Mouse (Mus musculus): ENCODE data around the gene Cep63. TPM values are rescaled to one million over a fixed set of nuclear protein-coding genes. Genes with fewer than 3 reads are reported as not detected.

Gene Cep63
- polyA plus RNA-seq (2014; fragmentation: Illumina TruSeq; extraction: RNeasy Lipid Tissue Mini Kit (QIAGEN cat#74804); ENCODE audit: insufficient read depth, low read depth, low replicate concordance) = 26.8 TPM

DNA sequence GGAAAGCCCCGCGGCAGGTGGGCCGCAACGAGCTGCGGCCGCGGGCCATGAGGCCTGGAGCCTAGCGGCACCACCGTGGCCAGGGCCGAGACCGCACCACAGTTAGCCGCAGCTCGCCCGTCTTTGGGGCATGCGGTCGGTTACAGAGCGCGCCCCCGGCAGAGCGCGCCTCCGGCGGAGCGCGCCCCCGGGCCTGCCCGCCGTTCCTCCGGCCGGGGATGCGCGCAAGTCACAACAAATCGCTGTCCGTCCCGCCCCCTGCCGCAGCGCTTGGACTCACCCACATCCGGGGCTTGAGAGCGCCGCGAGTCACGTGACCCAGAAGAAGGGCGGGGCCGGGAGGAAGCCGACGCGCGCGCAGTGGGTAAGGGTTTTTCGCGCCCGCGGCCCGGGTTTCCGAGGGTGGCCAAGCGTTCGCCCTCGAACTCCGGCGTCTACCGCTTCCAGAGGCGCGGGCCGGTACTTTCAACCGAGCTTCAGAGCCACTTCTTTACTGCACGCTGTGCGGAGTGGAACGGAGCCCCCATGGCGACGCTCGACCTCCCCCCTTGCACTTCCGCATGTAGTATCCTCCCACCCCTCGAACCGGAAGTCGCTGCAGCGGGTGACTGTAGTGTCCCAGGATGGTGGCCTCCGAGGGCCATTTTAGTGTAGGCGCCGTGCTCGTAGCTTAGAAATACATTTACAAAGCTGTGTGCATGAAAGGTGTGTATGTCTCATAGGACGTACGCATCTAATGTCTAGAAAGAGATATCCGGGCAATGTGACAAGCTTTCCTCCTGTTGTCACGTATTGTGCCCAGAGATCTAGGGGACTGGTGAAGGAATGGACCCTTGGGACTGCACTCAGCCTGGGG lies at the start of gene Cep63, which contains the start of gene Anapc13:
Gene Cep63 (minus strand): TSS at position 552 of the 856 bp plus-strand sequence.
Gene Anapc13 (plus strand): TSS at position 314 of the 856 bp plus-strand sequence.

Other genes starting within 250 kb of the Cep63 start
- gene Ky, start 120.8 kb downstream of the Cep63 start, polyA plus RNA-seq (2014; fragmentation: Illumina TruSeq; extraction: RNeasy Lipid Tissue Mini Kit (QIAGEN cat#74804); ENCODE audit: insufficient read depth, low read depth, low replicate concordance) = 0.39 TPM
- 135 TPM for gene Anapc13, start 238 bp downstream of the Cep63 start, polyA plus RNA-seq (2014; fragmentation: Illumina TruSeq; extraction: RNeasy Lipid Tissue Mini Kit (QIAGEN cat#74804); ENCODE audit: insufficient read depth, low read depth, low replicate concordance)
- 55.9 TPM for gene Amotl2, start 90.1 kb upstream of the Cep63 start, polyA plus RNA-seq (2014; fragmentation: Illumina TruSeq; extraction: RNeasy Lipid Tissue Mini Kit (QIAGEN cat#74804); ENCODE audit: insufficient read depth, low read depth, low replicate concordance)
- 56.7 TPM for gene Ryk, start 208.4 kb upstream of the Cep63 start, polyA plus RNA-seq (2014; fragmentation: Illumina TruSeq; extraction: RNeasy Lipid Tissue Mini Kit (QIAGEN cat#74804); ENCODE audit: insufficient read depth, low read depth, low replicate concordance)

All from lung, adult 10 weeks (tissue).